Mouse (Mus musculus) mouse embryonic stem cell (cell line): ENCODE measurements at regions not wholly inside any gene's neighbourhood (a gene's known extent, or its start where the extent isn't known, plus 50 kb on each side); places are given as distances from the start of the nearest gene placed in this dataset.

Experiments
- in situ Hi-C, 2 experiments: fragments of 300-500 bp; cut with MboI; formaldehyde crosslinking; loops; 1 replicate in 1 of 2; 3 replicates in 1 of 2; pipeline ENCODE4 v1.14.3; 2019 to 2020; ENCODE audit warnings: low sequenced_read_pairs in 2 of 2, low pct_unique_long_range_greater_than_20kb in 1 of 2, mixed read lengths in 1 of 2; ENCODE audit not compliant: unreplicated experiment in 1 of 2

DNA sequence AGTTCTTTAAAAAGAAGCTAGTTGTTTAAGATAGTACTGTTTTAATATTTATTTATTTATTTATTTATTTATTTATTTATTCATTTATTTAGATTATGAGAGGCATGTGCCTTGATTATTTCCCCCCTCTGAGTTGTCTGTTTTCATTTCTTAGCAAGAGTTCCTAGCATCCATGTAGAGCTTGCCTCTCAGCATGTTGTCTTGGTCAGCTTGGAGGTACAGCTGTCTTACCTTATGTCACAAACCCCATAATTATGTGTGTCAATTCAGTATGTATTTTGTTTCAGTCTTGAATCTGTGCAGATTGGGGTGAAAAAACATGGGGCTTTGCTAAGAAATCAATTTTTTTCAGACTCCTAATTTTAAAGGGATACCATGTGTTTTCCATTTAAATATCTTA lies 1116.3 kb downstream of the Basp1 start:
- in situ Hi-C loops = no loop called here

DNA sequence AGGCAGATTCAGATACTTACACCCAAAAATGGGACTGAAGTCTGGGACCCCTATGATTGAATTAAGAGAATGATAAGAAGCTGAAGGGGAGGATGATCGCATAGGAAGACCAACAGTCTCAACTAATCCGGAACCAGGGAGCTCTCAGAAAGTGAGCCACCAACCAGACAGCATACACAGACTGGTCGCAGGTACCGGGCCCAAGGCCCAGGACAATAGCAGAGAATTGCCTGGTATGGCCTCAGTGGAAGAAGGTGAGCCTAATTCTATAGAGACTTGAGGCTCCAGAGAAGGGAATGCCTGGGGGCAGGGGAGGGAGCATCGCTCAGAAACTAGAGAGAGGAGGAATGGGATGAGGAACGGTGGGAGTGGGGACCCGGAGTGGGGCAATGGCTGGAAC lies 1116.8 kb downstream of the Basp1 start:
- in situ Hi-C loops = no loop called here

DNA sequence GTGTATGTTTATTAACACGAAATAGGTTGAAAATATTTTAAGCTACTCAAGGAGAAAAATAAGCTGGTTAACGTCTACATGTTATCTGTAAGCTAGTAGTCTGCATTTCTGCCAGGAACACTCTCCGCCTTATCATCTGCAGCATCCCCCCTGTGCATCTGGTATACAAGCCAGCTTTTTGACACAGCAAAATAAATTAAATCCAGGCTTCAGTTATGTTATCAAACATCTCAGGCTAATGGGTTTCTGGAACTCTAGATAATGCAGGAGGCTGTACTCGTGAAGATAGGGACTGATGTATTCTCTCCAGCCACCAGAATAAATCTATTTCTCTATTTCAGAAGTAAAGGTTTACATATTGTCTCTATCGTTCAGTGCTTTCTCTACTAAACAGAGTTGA lies 1138.5 kb downstream of the Basp1 start:
- in situ Hi-C loops = no loop called here

DNA sequence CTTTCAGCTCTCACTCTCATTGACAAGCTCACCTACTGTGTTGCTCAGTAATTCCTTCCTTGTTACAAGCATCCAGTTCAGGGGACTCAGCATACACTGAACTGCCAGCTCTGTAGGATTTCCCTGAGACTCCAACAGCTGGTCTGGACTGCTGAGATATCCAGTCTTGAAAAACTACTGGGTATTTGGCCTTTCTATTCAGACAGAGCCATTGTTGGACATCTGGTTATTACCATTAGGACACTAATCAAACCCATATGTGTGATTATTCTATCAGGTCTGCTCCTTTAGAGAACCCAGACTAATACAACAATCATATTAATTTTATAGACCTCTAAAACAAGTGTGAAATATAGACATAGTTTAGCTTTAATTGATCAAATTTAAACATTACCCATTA lies 1146.2 kb downstream of the Basp1 start:
- in situ Hi-C loops = no loop called here
